Mouse (Mus musculus) retina, postnatal 7 days (tissue): Measurements from ENCODE around the gene Rasgef1a.

Experiments used
- DNase-seq: peaks from one replicate; pipeline ENCODE4 v3.0.0-alpha.2; 2012; ENCODE audit warnings: low read depth, low spot score

The Rasgef1a gene

GRCm38 (mm10) chr6:118130022-118130421 lies 118.8 kb downstream of the Rasgef1a start:
- no peak for DNase-seq

DNA sequence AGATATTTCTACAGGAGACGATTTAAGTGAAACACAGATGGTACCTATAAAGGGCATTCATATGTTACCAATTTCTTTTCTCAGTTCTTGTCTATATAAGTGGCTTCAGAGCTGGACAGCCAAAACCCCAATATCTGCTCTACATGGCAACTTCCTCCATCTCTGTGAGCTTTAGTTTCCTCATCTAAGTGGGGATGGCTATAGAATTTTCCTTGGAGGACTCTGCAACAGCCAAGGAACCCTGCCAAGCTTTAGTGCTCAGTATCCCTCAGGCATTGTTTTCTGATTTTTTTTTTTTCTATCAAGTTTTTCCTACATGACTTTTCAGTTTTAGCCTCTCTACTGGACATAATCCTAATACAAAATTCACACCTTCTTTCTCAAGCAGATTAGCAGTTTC lies 123.2 kb downstream of the Rasgef1a start:
- no peak for DNase-seq

- no peak for DNase-seq
Measured at GRCm38 (mm10) chr6:118137148-118137547, 125.9 kb downstream of the Rasgef1a start.

DNA sequence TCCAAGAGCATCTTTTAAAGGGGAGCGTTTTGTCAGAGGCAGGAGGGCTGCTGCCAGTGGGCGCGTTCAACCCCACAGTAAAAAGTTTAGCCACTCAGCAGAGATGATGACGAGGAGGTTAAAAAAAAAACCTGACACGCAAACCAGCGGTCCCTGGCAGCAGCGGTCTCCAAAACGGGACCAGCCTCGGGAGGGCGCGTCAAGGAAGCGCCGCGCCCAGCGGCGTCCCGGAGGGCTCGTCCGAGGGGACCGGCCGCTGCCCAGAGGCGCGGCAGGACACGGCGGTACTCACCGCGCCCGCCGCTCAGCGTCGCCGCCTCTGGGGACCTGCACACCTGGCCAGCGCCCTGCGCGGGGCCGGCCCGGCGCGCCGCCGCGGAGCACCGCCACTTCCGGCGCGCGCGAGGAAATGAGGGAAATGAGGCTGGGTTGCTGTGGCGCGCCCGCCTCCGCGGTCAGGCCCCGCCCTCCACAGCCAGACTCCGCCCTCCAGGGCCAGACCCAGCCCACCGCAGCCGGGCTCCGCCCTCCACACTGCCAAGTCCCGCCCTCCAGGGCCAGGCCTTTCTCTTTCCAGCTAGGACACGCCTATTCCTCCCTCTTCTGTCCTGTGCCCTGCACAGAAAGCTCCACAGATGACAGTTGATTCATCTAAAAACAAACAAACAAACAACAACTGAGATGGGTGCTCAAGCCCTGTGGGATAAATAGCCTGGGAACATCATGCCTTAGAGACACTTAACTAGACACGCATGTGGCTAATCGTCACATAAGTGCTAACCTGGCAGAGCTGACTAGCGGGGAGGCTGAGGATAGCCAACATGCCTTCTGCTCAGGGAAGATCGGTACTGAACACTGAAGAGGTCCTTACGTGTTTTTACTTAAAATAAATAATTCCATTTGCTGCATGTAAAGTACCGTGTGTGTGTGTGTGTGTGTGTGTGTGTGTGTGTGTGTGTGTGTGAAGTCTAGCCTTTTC lies 127.8 kb downstream of the Rasgef1a start, which contains the start of gene Csgalnact2:
Gene Csgalnact2 (minus strand): TSS at position 410 of the 979 bp plus-strand sequence.
- peak; percentile 78 for DNase-seq

DNA sequence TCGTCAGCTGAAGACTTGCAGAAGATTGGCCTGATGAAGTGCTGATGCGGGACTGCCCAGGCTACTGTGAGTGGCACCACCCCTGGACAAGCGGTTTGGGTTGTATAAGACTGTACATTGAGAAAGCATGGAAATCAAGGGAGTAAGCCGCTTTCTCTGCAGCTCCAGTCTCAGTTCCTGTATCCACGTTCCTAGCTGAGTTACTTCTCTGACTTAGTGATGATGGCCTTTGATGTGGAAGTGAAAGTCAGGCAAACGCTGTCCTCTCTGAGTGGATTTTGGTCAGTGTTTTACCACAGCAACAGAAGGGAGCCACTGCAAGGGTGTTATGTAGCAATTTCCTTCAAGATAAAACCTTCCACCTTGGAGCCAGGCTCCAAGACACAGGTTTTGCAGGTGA lies 129.7 kb downstream of the Rasgef1a start:
- no peak for DNase-seq
